Mouse (Mus musculus) hindbrain, embryonic 13.5 days (tissue): Measurements from ENCODE around the gene Tpmt. TPM values are rescaled to one million over a fixed set of nuclear protein-coding genes. Genes with fewer than 3 reads are reported as not detected.
A peak's percentile ranks its signal among the peaks of the same experiment; 100 is the strongest.

ENCODE experiments used
- ATAC-seq: fragments of 200-750 bp; cut with Nextera tagmentation; 2 replicates; pipeline ENCODE4 v1.8.0; 2017; ENCODE audit warnings: moderate TSS enrichment; ENCODE audit not compliant: low FRiP score
- H3K27ac ChIP-seq: fragments of 300-500 bp; sonication (generic); 2 replicates; pipeline ENCODE4 v1.5.1; 2015; ENCODE audit warnings: inconsistent platforms, mild to moderate bottlenecking, moderate library complexity
- H3K27me3 ChIP-seq: fragments of 300-500 bp; sonication (generic); 2 replicates; pipeline ENCODE4 v1.6.1; 2015; ENCODE audit warnings: mild to moderate bottlenecking, inconsistent platforms
- H3K36me3 ChIP-seq: fragments of 300-500 bp; sonication (generic); 2 replicates; pipeline ENCODE4 v1.6.1; 2015; ENCODE audit warnings: mild to moderate bottlenecking, inconsistent platforms
- H3K4me1 ChIP-seq: fragments of 300-500 bp; sonication (generic); replicated peaks from 2 replicates; pipeline ENCODE4 v1.6.1; 2015; ENCODE audit warnings: inconsistent platforms
- H3K4me2 ChIP-seq: fragments of 300-500 bp; sonication (generic); 2 replicates; pipeline ENCODE4 v1.6.1; 2015; ENCODE audit warnings: inconsistent platforms, mild to moderate bottlenecking, moderate library complexity
- H3K4me3 ChIP-seq: fragments of 300-500 bp; sonication (generic); 2 replicates; pipeline ENCODE4 v1.5.1; 2015; ENCODE audit warnings: mild to moderate bottlenecking, inconsistent platforms
- H3K9ac ChIP-seq: fragments of 300-500 bp; sonication (generic); 2 replicates; pipeline ENCODE4 v1.6.1; 2015; ENCODE audit warnings: mild to moderate bottlenecking, inconsistent platforms
- H3K9me3 ChIP-seq: fragments of 300-500 bp; sonication (generic); 2 replicates; pipeline ENCODE4 v1.6.1; 2016; ENCODE audit warnings: inconsistent platforms
- WGBS: fragments of 180-500 bp; shearing (Covaris S2); methylation state at CpG from one replicate; pipeline ENCODE4 v1.1.7; 2015; 5-methylcytosine and 5-hydroxymethylcytosine counted together
- polyA plus RNA-seq: library from polyadenylated mRNA; unstranded; fragments of >200 nt; fragmentation: Nextera tagmentation; extraction: Ambion mirVana; gene quantifications from 2 replicates; pipeline ENCODE4 v1.2.1, GENCODE M21; 2015

Gene Tpmt
- polyA plus RNA-seq, 1 experiment from 2014 or later: 27.5 TPM

DNA sequence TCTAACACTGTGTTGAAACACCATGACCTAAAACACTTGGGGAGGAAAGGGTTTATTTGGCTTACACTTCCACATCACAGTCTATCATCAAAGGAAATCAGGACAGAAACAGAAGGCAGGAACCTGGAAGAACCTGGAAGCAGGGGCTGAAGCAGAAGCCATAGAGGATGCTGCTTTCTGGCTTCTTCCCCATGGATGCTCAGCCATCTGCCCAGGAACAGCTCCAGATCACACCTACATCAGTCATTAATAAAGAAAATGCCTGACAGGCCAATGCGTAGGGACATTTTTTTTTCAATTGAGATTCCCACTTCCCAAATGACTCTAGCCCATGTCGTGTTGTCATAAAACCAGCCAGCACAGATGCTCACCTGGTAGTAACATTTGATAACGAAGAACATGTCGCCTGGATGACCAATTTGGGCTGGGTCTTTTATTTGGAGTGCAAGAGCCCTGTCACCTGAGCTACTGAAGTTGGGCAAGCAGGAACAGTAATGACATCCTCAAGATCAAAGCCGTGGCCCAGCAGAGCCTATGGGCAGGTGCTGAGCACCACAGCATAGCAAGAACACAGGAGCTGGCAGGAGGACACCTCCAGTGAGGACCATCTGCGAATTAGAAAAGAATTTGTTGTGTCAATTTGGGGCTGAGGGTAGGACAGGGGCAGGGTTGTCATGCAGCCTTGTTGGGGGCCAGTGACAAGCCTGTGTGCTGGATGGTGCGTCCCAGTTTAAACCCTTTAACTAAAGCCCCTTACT is 51.8 kb downstream of the Tpmt start:
- no peaks in the 10 kb centered on the region for H3K9me3 ChIP-seq
- no peak overlapping the region for H3K4me3 ChIP-seq
- no peak overlapping the region for H3K27ac ChIP-seq
- no peaks in the 10 kb centered on the region for H3K27me3 ChIP-seq
- no peaks in the 10 kb centered on the region for H3K36me3 ChIP-seq
- no peaks in the 10 kb centered on the region for H3K4me1 ChIP-seq
- H3K4me2 ChIP-seq: no peak overlapping the region
- ATAC-seq: no peak
- no peak overlapping the region for H3K9ac ChIP-seq
- WGBS: 74% methylated on average over 7 of the region's 7 CpGs

- no peak overlapping the region for H3K27ac ChIP-seq
- H3K4me3 ChIP-seq: no peak overlapping the region
- H3K9ac ChIP-seq: no peak overlapping the region
- no peak overlapping the region for H3K4me2 ChIP-seq
- no peaks in the 10 kb centered on the region for H3K4me1 ChIP-seq
- H3K36me3 ChIP-seq: no peaks in the 10 kb centered on the region
- no peaks in the 10 kb centered on the region for H3K9me3 ChIP-seq
- H3K27me3 ChIP-seq: no peaks in the 10 kb centered on the region
- ATAC-seq: no peak
- WGBS: 51% methylated on average over 4 of the region's 4 CpGs
Measured at GRCm38 (mm10) chr13:46990376-46991011, 54.0 kb downstream of the Tpmt start.

- Histone ChIP-seq H3K9me3 (no peaks in the 10 kb centered on the region), H3K4me3 (no peak overlapping the region), H3K4me1 (no peaks in the 10 kb centered on the region), H3K36me3 (no peaks in the 10 kb centered on the region), H3K27me3 (no peaks in the 10 kb centered on the region), H3K4me2 (no peak overlapping the region), H3K27ac (no peak overlapping the region), H3K9ac (no peak overlapping the region)
- 82% methylated on average over 8 of the region's 8 CpGs for WGBS
- no peak for ATAC-seq
Measured at GRCm38 (mm10) chr13:46987941-46988340, 56.6 kb downstream of the Tpmt start.

- no peaks in the 10 kb centered on the region for H3K27me3 ChIP-seq
- no peaks in the 10 kb centered on the region for H3K36me3 ChIP-seq
- no peak overlapping the region for H3K27ac ChIP-seq
- no peak overlapping the region for H3K4me3 ChIP-seq
- no peak for ATAC-seq
- no peak overlapping the region for H3K9ac ChIP-seq
- no peak overlapping the region for H3K4me2 ChIP-seq
- H3K4me1 ChIP-seq: no peaks in the 10 kb centered on the region
- no peaks in the 10 kb centered on the region for H3K9me3 ChIP-seq
- 63% methylated on average over 6 of the region's 6 CpGs for WGBS
Measured at GRCm38 (mm10) chr13:46986208-46986607, 58.3 kb downstream of the Tpmt start.

GRCm38 (mm10) chr13:46983878-46984277 is 60.7 kb downstream of the Tpmt start:
- no peak overlapping the region for H3K4me2 ChIP-seq
- ATAC-seq: no peak

GRCm38 (mm10) chr13:46979836-46980490 is 64.6 kb downstream of the Tpmt start:
- no peak for ATAC-seq
- Histone ChIP-seq H3K9me3 (no peaks in the 10 kb centered on the region), H3K4me3 (no peak overlapping the region), H3K27ac (no peak overlapping the region), H3K36me3 (no peaks in the 10 kb centered on the region), H3K27me3 (no peaks in the 10 kb centered on the region), H3K4me2 (no peak overlapping the region), H3K9ac (no peak overlapping the region), H3K4me1 (peaks cover 12% of the 10 kb centered on the region)
- 86% methylated on average over 13 of the region's 13 CpGs for WGBS

More at GRCm38 (mm10) chr13:46983878-46984277, 60.7 kb downstream of the Tpmt start:
- Histone ChIP-seq H3K9ac (no peak overlapping the region), H3K4me1 (no peaks in the 10 kb centered on the region), H3K36me3 (no peaks in the 10 kb centered on the region), H3K27me3 (no peaks in the 10 kb centered on the region), H3K4me3 (no peak overlapping the region), H3K9me3 (no peaks in the 10 kb centered on the region), H3K27ac (no peak overlapping the region)
- 94% methylated on average over 2 of the region's 2 CpGs for WGBS

GRCm38 (mm10) chr13:46976532-46976931 is 68.0 kb downstream of the Tpmt start:
- no peaks in the 10 kb centered on the region for H3K27me3 ChIP-seq
- H3K9me3 ChIP-seq: no peaks in the 10 kb centered on the region
- no peak overlapping the region for H3K4me3 ChIP-seq
- WGBS: 94% methylated on average over 7 of the region's 7 CpGs
- ATAC-seq: no peak
- no peak overlapping the region for H3K27ac ChIP-seq
- H3K9ac ChIP-seq: no peak overlapping the region
- peaks cover 12% of the 10 kb centered on the region for H3K4me1 ChIP-seq
- H3K4me2 ChIP-seq: no peak overlapping the region
- no peaks in the 10 kb centered on the region for H3K36me3 ChIP-seq

DNA sequence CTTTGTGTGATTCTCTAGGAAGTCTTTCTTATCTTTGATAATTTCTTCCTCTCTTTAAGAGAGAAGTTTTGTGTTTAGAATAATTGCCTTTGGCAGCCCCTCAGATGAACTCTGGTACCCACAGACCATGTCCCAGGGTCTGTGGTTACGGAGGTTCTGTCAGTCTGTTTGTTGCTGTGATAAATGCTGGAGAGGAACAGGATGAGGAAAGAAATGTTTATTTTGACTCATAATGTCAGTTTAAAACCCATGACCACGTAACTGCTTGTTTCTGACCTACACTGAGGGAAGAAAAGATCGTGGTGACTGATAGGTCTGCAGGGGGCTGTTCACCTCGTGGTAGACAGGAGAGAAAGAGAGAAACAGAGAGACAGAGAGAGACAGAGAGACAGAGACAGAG is 68.6 kb downstream of the Tpmt start:
- ATAC-seq: no peak
- H3K36me3 ChIP-seq: no peaks in the 10 kb centered on the region
- H3K4me2 ChIP-seq: peak overlapping the region; percentile 59
- peaks cover 12% of the 10 kb centered on the region for H3K4me1 ChIP-seq
- H3K9ac ChIP-seq: no peak overlapping the region
- no peak overlapping the region for H3K4me3 ChIP-seq
- WGBS: 18% methylated on average over 4 of the region's 4 CpGs
- no peaks in the 10 kb centered on the region for H3K27me3 ChIP-seq
- no peaks in the 10 kb centered on the region for H3K9me3 ChIP-seq
- H3K27ac ChIP-seq: peak overlapping the region; percentile 87; the same call in 1 of the 2 replicates

GRCm38 (mm10) chr13:46975031-46975551 is 69.4 kb downstream of the Tpmt start:
- 18% methylated on average over 14 of the region's 14 CpGs for WGBS
- Histone ChIP-seq H3K4me2 (peak overlapping the region; percentile 59), H3K27ac (peak overlapping the region; percentile 87), H3K4me3 (peak overlapping the region; percentile 40), H3K9ac (peak overlapping the region; percentile 58), H3K27me3 (no peaks in the 10 kb centered on the region), H3K4me1 (peaks cover 12% of the 10 kb centered on the region), H3K9me3 (no peaks in the 10 kb centered on the region), H3K36me3 (no peaks in the 10 kb centered on the region)
- ATAC-seq: peak; percentile 96

Other genes starting within 250 kb of the Tpmt start
- gene Kif13a, start 114.9 kb downstream of the Tpmt start, polyA plus RNA-seq: 11.2 and 11.6 TPM in 2 replicates
- 12.7 and 13.1 TPM in 2 replicates for gene Nhlrc1, start 29.9 kb downstream of the Tpmt start, polyA plus RNA-seq
- gene Kdm1b, start 1.2 kb downstream of the Tpmt start, polyA plus RNA-seq: 19.3 and 20.3 TPM in 2 replicates
- 142 and 150 TPM in 2 replicates for gene Dek, start 61.5 kb upstream of the Tpmt start, polyA plus RNA-seq
- gene Rnf144b, start 77.9 kb upstream of the Tpmt start, polyA plus RNA-seq: 0.55 and 0.61 TPM in 2 replicates